Mouse (Mus musculus) frontal cortex, postnatal 36 days (tissue): ENCODE results near the gene Iqcf5.
"Not testable (repeated sequence)": the region's sequence is repeated elsewhere in the genome, so short reads cannot be mapped to it uniquely, and the experiment has no call there.

Source experiments
- DNase-seq, 2 experiments: peaks; one replicate each; pipeline ENCODE4 v3.0.0; 2022; ENCODE audit warnings: low spot score in 2 of 2

Iqcf5 gene

GRCm38 (mm10) chr9:106481075-106481474 is 33.3 kb upstream of the Iqcf5 start:
- DNase-seq: no peak

GRCm38 (mm10) chr9:106481676-106482075 is 32.7 kb upstream of the Iqcf5 start:
- no peak for DNase-seq

- no peak for DNase-seq
These were observed 31.7 kb upstream of the Iqcf5 start for GRCm38 (mm10) chr9:106482578-106483115.

GRCm38 (mm10) chr9:106483136-106483535 is 31.2 kb upstream of the Iqcf5 start:
- no peak for DNase-seq

- DNase-seq: no peak
These were observed 30.8 kb upstream of the Iqcf5 start for GRCm38 (mm10) chr9:106483606-106484005.

GRCm38 (mm10) chr9:106485076-106485475 is 29.3 kb upstream of the Iqcf5 start:
- no peak for DNase-seq

GRCm38 (mm10) chr9:106487602-106488001 is 26.8 kb upstream of the Iqcf5 start:
- DNase-seq: not testable (repeated sequence)

GRCm38 (mm10) chr9:106499667-106500066 is 14.7 kb upstream of the Iqcf5 start, which contains the start of gene Iqcf1:
Gene Iqcf1, plus strand, starts transcription at chr9:106499967.
- DNase-seq: no peak

- DNase-seq: no peak
These were observed 12.5 kb upstream of the Iqcf5 start for GRCm38 (mm10) chr9:106501846-106502245.

- DNase-seq: no peak
These were observed 10.1 kb upstream of the Iqcf5 start for GRCm38 (mm10) chr9:106504246-106504645.

GRCm38 (mm10) chr9:106509356-106509755 is 5.0 kb upstream of the Iqcf5 start:
- DNase-seq: peak; percentile 8 to 24

GRCm38 (mm10) chr9:106512729-106513450 is 1.5 kb upstream of the Iqcf5 start:
- DNase-seq: no peak

- no peak for DNase-seq
These were observed 807 bp upstream of the Iqcf5 start for GRCm38 (mm10) chr9:106513566-106513965.

GRCm38 (mm10) chr9:106519433-106519832 is 5.1 kb downstream of the Iqcf5 start:
- no peak for DNase-seq

GRCm38 (mm10) chr9:106519909-106520308 is 5.5 kb downstream of the Iqcf5 start:
- DNase-seq: no peak

- peak; percentile 12 to 30 for DNase-seq
These were observed 17.5 kb downstream of the Iqcf5 start for GRCm38 (mm10) chr9:106531833-106532232.

- no peak for DNase-seq
These were observed 19.9 kb downstream of the Iqcf5 start for GRCm38 (mm10) chr9:106534296-106534695.

GRCm38 (mm10) chr9:106534975-106535374 is 20.6 kb downstream of the Iqcf5 start:
- peak; percentile 11 to 59 for DNase-seq

GRCm38 (mm10) chr9:106561531-106561930 is 47.2 kb downstream of the Iqcf5 start, which contains the start of gene Iqcf3:
Gene Iqcf3, minus strand, starts transcription at chr9:106561631.
- no peak for DNase-seq

- no peak for DNase-seq
These were observed 47.9 kb downstream of the Iqcf5 start for GRCm38 (mm10) chr9:106562291-106562690.

GRCm38 (mm10) chr9:106564025-106564424 is 49.7 kb downstream of the Iqcf5 start:
- no peak for DNase-seq
